Mouse (Mus musculus): ENCODE results near the gene Slc25a47.
"Not testable (repeated sequence)": the region's sequence is repeated elsewhere in the genome, so short reads cannot be mapped to it uniquely, and the experiment has no call there.

The Slc25a47 gene

DNA sequence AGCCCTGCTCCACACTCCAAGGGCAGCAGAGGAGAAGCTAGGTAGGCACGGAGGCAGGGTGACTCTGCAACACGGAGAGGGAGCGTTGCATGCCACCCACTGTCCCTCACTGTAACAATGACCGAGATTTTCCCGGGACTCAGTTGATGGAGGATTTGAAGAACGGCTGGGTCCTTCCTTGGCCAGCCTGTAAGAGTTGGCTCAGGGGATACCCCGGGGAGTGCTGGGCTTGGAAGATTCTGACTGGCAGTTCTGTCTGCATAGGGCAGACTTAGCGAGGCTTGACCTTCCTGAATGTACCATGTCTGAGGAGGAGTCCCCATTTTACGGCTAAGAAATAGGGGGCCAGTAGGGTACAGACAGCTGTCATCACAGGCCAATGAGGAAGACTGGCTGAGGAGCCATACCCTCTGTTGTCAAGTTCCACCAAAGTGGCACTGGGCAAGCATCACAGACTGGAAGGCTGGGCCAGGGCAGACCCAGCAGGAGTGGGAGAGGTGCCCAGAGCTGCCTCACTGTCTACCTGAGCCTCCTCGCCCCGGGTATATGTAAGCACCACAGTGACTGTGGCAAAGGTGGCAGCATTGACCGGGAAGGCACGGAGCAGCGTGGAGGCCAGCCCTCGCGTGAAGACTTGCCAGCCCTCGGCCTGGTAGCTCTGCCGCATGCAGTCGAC lies 9.4 kb upstream of the Slc25a47 start:
- in situ Hi-C loops (cut with MboI, MseI): no loop called here

DNA sequence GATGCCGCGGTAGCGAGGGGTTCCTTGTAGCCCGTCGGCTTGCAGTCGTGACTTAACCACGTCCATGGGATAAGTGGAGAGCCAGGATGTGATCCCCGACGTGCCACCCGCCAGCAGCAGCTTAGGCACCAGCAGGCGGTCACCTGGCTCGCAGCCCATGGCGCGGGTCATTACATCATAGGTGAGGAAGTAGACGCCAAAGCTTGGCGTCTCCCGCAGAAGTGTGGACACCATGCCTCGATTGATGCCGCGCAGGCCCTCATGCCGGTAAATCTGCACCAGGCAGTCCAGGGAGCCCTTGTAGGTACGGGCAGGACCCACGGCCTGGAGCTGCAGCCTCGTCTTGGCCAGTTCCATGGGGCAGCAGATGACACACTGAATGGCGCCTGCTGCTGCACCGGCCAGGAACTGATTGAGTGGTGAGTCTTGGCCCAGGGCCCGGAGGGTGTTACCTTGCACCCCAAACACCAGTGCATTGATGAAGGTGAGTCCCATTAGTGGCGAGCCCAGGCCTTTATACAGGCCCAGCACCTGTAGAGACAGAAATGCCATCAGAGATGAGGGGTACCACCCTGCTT lies 8.8 kb upstream of the Slc25a47 start:
- in situ Hi-C loops (cut with MboI, MseI): no loop called here

DNA sequence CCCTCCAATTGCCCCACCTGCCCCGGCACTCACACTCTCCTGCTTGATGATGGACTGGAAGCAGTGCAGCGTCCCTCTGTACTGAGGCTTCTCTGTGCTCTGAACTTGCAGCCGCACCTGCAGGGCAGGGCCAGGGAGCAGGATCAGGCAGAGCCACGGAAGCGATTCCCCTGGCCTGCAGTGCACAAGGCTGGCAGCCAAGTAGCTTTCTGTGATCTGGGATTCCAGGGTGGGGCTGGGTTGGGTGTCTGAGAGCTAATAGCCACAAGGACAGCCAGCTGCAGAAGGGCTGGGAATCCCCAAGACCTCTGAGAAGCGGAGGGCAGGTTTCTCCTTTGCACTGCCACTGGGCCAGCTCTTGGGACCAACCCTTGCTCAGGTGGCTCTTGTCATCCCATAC lies 8.2 kb upstream of the Slc25a47 start:
- in situ Hi-C loops (cut with MboI, MseI): no loop called here

DNA sequence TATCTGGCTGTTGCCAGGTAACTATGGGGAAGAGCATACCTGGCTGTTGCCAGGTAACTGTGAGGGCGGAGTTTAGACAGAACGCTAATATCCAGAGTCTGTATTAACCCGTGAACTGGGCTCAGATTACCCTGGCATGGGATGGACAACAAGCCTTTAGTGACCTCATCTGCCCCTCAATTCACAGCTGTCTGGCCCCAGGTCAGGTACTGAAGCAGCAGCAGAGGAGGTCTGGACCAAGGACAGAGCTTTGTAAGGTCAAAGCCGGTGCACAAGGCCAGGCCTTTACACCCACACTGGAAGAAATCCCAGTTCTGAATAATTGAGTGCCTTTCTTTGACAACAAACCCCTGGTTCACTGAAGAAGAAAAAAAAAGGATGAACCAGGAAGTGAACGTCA lies 6.2 kb upstream of the Slc25a47 start:
- in situ Hi-C loops (cut with MboI, MseI): no loop called here

DNA sequence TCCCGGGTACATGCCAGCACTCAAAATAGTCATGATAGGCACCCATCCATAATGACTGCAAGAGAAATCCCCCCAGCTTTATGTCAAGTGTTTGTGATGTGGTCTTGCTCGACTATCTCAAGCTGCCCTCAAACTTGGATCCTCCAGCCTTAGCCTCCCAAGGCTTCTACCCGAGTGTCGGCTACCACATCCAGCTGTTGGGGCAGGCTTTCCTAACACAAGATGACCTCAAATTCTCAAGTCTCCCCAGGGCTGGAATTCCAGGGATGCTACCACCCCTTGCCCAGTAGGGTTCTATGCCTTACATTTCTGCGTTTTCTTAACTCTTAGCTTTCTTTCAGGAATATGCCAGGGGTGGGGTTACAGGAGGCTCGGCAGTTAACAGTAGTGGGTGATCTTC lies 5.5 kb upstream of the Slc25a47 start:
- in situ Hi-C loops (cut with MboI, MseI): no loop called here

DNA sequence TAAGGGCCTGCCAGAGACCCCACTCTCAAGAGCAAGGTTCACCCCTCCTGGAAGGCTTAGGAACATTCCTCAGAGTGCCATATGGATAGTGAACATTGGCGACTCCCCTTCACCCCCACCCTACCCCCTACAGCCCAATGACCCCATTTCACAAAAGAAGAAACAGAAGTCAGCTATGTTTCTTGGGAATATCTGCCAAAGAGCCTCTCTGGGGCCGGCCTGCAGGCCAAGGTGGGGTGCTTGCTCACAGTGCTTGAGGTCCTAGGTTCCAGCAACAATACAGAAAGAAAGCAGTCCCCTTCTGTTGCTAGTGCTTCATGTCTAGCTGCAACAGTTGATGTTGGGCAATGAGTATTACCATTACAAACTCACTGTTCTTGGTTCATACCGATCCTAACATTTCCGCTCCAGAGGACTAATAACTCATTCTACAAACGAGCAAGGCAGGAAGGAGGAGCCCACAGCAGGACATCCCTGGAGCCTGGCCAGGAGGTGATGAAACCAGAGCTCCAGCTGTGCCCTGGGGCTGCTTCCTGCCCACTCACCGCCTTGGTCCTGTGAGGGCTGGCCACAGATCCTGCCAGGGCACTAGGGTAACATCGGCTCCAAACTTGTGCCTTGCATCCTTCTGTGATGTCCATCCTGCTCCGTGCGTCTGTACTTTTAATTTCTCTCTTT lies 3.7 kb upstream of the Slc25a47 start:
- in situ Hi-C loops (cut with MboI, MseI): no loop called here

DNA sequence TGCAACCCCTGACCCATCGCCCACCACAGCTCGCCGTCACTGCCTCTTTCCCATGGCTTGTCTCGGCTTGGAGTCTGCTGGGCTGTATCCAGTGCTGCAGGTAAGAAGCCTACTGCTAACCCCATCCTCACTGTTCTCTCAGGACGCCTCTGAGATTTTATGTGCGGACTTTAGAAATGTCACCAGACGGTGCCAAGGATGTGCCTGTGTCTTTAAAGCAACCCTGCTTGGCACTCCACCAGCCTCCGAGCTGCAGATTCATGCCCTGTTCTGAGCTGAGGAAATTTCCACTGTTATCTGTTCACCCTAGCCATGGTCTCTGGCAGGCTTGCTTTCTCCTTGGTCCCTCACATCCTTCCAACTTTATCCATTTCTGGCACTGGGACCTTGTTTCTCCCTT lies 3.0 kb upstream of the Slc25a47 start:
- in situ Hi-C loops (cut with MboI, MseI): no loop called here

DNA sequence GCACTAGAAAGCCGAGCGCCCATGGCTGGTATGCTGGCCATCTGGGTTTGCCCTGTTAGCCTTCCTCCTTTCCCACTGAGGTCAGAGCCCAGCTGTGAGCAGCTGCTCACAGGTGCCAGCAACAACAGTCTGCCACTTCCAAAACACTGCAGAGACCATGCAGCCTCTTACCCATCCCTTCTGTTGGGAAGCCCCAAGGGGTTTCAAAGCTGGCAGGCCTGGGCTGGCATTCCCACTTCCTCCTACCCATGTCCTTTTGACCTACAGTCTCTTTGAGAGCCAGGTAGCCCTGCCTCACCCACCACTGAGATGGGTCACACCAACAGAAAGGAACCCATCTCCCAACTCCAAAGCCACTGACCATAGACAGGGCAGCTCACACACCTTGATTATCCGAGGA lies 2.4 kb upstream of the Slc25a47 start:
- in situ Hi-C loops (cut with MboI, MseI): no loop called here

DNA sequence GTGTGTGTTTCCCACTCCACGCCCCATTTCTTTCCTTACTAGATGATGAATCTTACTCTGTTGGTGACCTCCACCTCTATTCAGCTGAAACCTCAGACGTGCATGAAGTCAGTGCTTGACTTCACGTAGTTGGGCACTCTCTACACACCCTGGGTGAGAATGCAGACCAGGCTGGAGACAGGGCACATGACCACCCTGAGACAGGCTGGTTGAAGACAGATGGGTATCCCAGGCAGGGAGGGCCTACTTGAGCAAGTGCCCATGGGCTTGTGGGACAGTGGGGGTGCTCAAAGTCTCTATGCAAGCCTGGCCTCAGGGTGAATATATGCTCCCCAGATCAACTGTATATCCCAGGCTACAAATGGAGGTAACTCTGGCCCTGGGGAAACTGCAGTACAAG lies 1.5 kb upstream of the Slc25a47 start:
- in situ Hi-C loops (cut with MboI, MseI): no loop called here

DNA sequence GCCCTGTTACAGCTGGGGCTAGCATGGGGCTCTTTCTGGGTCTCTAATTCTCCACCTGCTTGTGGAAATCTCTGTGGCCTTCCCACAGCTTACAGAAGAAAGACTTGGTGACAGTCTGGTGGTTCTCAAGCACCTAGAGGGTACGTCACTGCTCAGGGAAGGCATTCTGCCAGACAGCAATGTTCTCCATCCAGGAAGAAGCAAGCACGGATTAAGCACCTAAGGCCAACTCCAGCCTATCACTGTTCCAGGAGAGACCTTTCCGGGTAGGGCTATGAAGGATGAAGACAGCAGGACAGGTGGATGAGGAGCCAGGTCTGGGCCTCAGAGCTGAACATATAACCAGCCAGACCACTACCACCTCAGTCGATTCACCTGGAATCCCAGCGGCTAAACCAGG lies 1.1 kb upstream of the Slc25a47 start:
- in situ Hi-C loops (cut with MboI, MseI): no loop called here

DNA sequence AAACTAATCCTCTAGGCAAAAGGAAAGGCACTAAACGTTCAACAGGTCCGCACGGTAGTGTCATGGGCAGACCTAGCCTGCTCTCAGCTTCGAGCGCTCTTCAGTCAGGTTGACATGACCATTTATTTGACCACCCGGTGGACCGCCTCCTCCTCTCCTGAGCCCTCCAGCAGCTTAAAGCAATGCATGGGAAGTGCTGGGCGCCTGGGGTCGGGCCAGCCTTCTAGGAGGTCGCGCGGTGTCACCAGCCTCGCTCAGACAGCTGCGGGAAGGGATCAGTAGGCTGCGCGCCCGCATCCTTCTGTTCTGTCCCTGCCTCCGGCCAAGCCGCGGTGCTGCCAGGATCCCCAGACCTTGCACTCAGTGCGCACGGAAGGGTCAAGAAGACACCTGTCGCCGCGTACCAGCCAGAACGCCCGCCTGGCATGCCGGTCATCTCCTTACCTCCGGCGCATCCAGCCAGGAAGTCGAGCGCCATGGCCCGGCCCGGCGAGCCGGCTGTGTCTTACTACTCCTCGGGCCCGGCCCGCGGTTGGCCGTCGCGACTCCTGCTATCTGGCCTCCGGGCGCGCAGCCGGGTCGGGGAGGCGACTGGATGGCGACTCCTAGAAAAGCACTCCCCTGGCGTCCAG lies 522 bp upstream of the Slc25a47 start:
- in situ Hi-C loops (cut with MboI, MseI): no loop called here

DNA sequence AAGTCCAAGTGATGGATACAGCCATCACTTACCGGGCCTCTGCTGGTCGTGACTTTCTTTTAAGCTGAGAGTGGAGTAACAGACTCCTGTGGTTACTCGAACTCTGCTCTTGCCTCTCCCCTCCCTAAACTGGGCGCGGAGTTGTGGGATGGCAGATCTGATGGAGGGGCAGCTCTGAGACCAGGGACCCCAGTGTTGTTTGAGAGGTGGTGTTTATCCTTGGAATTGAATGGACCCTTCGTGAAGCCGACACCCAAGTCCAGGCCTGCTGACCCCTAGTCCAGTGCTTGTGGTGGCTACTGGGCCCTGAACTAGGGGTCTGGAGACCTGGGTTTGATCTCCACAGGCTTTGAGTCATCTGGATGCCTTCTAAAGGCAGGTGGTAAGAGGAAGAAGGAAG lies 876 bp downstream of the Slc25a47 start:
- in situ Hi-C loops (cut with MboI, MseI): no loop called here

DNA sequence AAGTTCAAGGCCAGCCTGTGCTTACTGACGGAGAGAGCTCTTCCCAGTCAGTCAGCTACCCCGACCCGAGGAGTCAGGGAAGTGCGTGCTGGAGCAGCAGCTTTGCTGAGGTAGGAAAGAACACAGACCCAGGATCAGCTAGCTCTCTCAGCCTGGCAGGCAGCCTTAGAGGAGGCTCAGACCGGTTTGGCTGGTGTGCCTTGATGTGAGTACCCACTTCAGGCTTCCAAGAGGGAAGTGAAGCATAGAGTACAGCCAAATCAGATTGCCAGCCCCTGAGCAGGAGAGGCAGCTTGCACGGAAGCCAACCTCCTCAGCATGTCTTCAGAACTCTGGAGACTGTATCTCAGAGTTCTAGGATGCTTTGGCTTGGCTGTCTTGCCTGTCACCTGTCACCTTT lies 5.3 kb downstream of the Slc25a47 start:
- in situ Hi-C loops (cut with MboI, MseI): no loop called here

DNA sequence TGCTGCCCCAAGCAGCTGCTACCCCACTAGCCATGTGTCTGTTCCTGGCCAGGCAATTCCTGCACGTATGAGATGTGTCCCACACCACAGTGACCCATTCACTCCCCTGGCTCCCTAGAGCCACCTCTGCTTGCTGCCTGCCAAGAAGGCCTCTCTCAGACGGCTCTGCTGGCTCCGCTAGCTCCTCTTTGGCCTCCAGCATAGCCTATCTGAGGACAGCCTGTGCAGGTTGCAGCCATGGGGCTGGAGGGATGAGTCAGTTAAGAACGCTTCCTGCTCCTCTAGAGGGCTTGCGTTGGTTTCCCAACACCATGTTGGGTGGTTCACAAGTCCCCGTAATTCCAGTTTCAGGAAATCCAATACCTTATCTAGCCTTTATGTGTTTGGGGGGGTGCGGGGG lies 6.8 kb downstream of the Slc25a47 start:
- in situ Hi-C loops (cut with MboI, MseI): no loop called here

DNA sequence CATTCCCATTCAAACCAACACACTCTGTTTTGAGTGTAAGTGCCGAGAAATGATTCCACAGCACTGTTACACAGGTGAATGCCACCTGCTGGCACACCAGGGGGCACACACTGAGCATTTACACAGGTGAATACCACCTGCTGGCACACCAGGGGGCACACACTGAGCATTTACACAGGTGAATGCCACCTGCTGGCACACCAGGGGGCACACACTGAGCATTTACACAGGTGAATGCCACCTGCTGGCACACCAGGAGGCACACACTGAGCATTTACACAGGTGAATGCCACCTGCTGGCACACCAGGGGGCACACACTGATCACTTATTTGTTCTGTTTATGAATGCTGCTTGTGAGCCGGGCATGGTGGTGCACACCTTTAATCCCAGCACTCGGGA lies 12.2 kb downstream of the Slc25a47 start:
- in situ Hi-C loops (cut with MboI, MseI): not testable (repeated sequence)

DNA sequence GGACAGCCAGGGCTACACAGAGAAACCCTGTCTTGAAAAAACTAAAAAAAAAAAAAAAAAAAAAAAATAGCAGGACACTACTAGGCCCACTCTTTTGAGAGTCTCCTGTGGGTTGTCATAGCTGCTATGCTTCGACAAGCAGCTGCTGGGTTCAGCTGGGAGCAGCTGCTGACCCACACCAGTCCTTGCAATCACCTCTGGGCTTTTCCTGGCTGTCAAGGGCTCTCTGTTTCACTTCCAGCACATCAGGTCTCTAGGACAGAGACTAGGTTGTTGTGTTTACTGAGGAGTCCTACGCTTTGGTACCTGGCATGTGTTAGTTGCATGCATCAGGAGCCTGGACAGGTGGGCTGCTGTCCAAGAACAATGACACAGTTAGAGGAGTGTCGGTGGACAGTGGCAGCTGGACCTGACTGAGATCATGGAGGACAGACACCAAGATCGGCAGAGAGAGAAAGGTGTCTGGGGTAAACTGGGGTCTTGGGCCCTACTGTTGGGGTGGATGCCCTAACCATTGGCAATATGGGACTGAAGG lies 13.7 kb downstream of the Slc25a47 start:
- in situ Hi-C loops (cut with MboI, MseI): no loop called here

DNA sequence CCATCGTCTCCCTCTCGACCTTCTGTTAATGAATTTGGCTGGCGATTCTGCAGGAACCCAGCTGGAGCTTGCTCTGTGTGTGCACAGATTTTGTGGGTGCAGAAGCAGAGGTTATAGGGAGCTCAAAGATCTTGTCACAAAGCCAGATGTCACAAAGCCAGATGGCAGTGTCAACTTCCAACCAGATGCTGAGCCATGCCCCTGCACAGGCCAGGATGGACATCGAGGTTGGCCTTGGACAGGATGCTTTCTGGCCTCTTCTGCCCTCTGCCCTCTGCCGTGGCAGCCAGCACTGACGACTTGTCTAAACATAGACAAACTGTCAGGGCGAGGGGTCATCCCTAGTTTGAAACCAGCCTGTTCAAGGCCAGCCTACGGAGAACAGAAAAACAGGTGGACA lies 14.3 kb downstream of the Slc25a47 start:
- in situ Hi-C loops (cut with MboI, MseI): no loop called here

DNA sequence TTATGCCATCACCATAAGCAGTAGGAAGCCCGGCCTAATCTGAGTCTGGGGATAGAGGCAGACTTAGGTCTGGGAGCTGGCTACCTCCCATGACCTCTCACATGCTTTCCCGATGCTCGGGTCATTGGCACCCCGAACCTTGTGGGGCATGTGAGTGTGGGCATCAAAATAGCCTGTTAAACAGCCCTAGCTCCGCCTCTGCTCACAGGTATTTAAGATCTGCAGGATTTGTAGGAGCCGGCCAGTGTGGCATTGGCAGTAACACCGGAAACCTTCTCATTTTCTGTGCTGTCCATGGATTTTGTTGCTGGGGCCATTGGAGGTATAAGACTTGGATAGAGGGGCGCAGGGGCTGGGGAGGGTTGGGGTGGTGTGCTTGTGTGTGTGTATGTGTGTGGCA lies 15.0 kb downstream of the Slc25a47 start:
- in situ Hi-C loops (cut with MboI, MseI): no loop called here

DNA sequence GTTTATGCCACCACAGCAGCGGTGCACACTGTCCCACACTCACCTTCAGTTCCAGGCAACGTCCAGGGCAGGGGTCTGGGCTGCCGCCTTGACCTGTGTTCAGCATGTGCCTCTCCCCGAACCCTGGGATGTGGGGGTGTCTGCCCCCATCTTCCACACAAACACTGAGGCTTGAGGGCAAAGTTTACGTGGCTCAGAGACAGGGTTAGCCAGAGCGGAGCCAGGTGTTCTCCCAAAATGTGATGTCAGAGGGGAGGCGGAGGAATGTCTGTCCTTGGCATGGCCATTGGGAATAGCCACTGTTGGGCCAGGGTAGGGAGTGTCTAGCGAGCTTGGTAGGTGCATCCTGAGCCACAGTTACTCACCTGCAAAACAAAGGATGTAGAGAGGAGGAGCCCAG lies 17.0 kb downstream of the Slc25a47 start:
- in situ Hi-C loops (cut with MboI, MseI): no loop called here

DNA sequence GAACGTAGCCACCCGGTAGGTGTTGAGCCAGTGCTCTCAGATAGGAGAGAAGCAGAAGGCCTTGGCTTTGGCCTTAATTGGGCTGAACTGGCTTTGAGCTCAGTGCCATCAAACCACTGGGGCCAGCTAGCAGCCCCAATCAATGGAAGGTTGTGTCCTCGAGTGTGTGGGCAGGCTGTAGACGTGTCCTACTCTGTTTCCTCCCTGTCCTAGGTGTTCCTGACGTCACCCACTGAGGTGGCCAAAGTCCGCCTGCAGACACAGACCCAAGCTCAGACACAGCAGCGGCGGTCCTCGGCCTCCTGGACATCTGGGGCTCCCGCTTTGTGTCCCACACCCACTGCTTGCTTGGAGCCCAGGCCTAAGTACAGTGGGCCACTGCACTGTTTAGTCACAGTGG lies 19.2 kb downstream of the Slc25a47 start:
- in situ Hi-C loops (cut with MboI, MseI): no loop called here

DNA sequence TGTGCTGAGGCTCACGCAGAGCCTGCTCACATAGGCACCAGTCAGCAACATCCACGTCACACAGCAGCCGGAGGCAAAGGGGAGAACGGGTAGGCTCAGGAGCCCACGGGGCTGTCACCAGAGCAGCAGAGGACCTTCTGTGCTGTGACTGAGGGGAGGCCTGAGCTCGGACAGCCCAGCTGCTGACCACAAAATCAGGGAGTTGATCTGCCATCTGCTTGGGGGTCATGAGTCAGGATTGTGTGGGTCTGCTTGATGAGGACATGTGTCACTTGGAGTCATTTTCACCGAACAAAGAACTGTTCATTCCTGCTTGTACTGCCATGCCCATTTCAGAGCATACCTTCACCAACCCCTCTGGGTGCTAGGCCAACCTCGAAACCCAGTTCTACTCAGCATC lies 20.3 kb downstream of the Slc25a47 start:
- in situ Hi-C loops (cut with MboI, MseI): no loop called here

DNA sequence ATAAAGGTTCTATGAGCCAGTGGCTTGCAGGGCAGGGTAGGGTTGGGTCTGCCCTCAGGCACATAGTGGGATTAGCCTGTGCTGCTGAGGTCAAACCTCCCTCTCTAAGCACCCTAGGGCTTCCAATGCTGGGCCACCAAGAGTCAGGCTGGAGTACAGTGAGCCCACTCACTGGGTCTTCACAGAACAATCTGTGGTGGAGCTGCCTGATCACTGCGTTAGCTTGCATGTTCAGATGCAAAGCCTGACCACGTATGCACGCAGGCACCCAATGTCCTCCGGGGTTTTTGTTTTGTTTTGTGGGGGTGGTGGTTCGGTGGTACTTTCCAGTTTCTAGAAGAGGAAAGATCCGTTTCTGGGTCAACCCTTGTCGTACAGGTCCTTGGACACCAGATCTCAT lies 21.3 kb downstream of the Slc25a47 start:
- in situ Hi-C loops (cut with MboI, MseI): no loop called here

Data from T-helper 17 cell (primary cell).